Mouse (Mus musculus): ENCODE results near the gene Klhl42. TPM values are rescaled to one million over a fixed set of nuclear protein-coding genes. Genes with fewer than 3 reads are reported as not detected.

Klhl42 gene
- polyA plus RNA-seq, 1 experiment, result not detected

DNA sequence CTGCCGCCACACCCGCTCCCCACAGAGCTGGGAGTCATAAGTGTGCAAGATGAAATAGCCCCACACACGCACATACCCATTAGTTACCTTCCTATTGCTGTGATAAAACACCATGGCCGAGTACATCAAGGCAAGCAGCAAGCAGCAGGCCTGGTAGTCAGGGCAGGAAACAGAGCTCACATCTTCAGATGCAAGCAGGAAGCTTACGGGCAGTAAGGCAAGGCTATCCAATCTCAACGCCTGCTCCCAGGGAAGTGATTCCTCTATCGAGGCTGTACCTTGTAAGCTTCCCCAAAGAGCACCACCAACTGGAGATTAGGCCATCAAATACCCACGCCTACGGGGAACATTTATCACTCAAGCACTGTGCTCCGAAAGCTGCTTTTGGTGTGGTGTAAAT lies 11.3 kb upstream of the Klhl42 start:
- WGBS, result 95% methylated on average over 10 of the region's 10 CpGs
- H3K27ac ChIP-seq (ENCODE audit: insufficient read depth, low read depth, low read length), result no peak overlapping the region
- H3K4me1 ChIP-seq (ENCODE audit: control insufficient read depth, insufficient read depth, low read length), result peaks cover 2% of the 10 kb centered on the region; the same call in 1 of the 2 replicates
- H3K4me3 ChIP-seq (ENCODE audit: insufficient read depth, low read depth, low read length), result no peak overlapping the region
- TF ChIP-seq POLR2A (IDR thresholded peaks at IDR 0.05; ENCODE audit: insufficient read depth, low read depth, low read length) (no peak), CTCF (IDR thresholded peaks at IDR 0.05; ENCODE audit: insufficient read depth, low read depth, low read length) (no peak)

DNA sequence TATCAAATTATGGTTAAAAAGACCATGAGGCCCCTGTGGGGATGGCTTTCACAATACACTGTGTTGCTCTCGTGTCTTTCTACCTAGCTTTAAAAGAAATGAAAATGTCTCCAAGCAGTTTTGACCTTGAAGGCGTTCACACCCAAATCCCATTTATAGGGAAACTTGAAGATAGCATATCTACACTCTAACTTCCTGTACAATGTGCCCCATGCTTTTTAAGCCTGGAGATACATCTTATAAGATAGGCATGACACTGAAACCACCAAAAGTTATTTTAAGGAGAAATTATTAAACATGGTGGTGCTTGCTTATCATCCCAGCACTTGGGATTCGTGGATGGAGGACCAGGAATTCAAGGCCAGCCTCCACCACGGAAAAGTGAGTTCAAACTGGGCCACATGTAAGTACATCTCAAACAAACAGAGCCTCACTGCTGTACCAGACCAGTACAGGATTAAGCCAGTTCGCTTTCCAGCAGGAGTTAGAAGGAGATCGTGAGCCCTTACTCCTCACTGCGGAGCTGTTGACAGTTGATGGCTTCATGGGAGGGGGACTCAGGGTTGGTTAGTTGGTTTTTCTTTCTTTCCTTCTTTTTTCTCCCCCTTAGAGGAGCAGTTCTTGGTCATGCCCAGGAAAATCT lies 5.7 kb upstream of the Klhl42 start:
- TF ChIP-seq CTCF (IDR thresholded peaks at IDR 0.05; ENCODE audit: insufficient read depth, low read depth, low read length), result no peak
- TF ChIP-seq POLR2A (IDR thresholded peaks at IDR 0.05; ENCODE audit: insufficient read depth, low read depth, low read length), result no peak
- WGBS, result 92% methylated on average over 7 of the region's 7 CpGs
- no peak overlapping the region for H3K27ac ChIP-seq (ENCODE audit: insufficient read depth, low read depth, low read length)
- H3K4me3 ChIP-seq (ENCODE audit: insufficient read depth, low read depth, low read length), result no peak overlapping the region
- peaks cover 8% of the 10 kb centered on the region for H3K4me1 ChIP-seq (ENCODE audit: control insufficient read depth, insufficient read depth, low read length)

DNA sequence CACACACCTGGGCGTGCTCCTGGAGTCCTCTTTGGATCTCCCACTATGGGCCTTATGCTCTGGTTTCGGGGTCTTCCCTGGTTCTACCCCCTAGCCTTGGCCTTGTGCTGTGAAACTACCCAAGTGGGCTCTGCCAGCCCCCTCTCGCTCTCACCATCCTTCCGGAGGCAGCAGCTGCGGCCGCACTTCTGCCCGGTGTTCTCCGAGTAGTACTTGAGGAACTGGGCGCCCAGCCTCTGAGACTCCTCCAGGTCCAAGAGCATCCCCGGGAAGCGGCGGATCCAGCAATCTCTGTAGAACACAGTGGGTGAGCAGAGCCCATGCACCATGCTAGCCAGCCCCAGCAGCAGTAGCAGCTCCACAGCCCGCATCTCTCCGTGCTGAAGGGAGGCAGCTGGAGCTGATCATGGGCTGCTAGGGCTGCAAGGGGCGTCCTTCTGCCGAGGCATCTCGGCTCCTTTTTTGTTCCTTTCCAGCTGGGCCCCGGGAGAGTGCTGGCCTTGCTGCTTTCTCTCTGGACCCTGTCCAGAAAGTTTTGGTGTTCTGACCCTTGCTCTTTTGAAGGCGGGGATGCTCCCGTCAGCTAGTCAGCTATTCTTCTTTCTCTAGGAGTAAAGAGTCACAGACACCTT lies 4.5 kb upstream of the Klhl42 start, which contains the start of gene Mansc4:
Gene Mansc4 (minus strand): TSS at position 439 of the 632 bp plus-strand sequence.
- Histone ChIP-seq H3K27ac (ENCODE audit: insufficient read depth, low read depth, low read length) (no peak within 1 kb of the TSS), H3K4me1 (ENCODE audit: control insufficient read depth, insufficient read depth, low read length) (peaks cover 14% of the 10 kb centered on the region), H3K4me3 (ENCODE audit: insufficient read depth, low read depth, low read length) (0 out of 2 replicates have a peak within 1 kb of the TSS, but pooled peaks have one; percentile 13)
- WGBS, result 21% methylated on average over 20 of the region's 20 CpGs
- TF ChIP-seq CTCF (IDR thresholded peaks at IDR 0.05; ENCODE audit: insufficient read depth, low read depth, low read length) (no peak), POLR2A (IDR thresholded peaks at IDR 0.05; ENCODE audit: insufficient read depth, low read depth, low read length) (no peak)

DNA sequence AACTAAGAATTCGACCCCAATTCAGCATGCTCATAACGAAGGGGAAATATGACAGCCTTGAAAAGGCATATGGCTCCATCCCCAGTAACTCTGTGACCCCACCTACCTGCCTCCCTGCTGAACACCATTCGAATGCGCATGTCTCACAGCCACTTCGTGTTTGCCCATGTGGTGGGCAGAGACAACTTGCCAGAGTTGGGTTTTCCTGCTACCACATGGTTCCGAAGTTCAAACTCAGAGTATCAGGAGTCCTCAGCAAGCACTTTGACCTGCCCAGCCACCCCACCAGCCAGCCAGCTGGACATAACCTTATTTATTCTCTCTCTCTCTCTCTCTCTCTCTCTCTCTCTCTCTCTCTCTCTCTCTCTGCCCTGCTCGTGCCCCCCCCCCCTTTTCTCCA lies 3.4 kb upstream of the Klhl42 start:
- TF ChIP-seq CTCF (IDR thresholded peaks at IDR 0.05; ENCODE audit: insufficient read depth, low read depth, low read length) (no peak), POLR2A (IDR thresholded peaks at IDR 0.05; ENCODE audit: insufficient read depth, low read depth, low read length) (no peak)
- H3K27ac ChIP-seq (ENCODE audit: insufficient read depth, low read depth, low read length), result no peak overlapping the region
- H3K4me3 ChIP-seq (ENCODE audit: insufficient read depth, low read depth, low read length), result no peak overlapping the region
- peaks cover 18% of the 10 kb centered on the region for H3K4me1 ChIP-seq (ENCODE audit: control insufficient read depth, insufficient read depth, low read length)
- WGBS, result 80% methylated on average over 7 of the region's 7 CpGs

DNA sequence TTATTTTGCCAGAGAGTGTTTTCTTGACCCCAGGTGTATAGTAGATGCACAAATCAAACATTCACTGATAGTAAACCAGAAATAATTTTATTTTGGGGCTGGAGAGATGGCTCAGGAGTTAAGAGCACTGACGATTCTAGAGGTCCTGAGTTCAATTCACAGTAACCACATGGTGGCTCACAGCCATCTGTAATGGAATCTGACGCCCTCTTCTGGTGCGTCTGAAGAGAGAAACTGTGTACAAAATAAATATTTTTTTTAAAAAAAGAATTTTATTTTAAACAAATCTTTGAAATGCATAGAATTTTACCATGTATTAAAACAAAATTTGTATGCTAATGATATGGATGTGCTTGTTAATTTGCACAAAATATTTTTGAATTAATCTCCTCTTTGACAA lies 2.7 kb upstream of the Klhl42 start:
- Histone ChIP-seq H3K27ac (ENCODE audit: insufficient read depth, low read depth, low read length) (no peak overlapping the region), H3K4me1 (ENCODE audit: control insufficient read depth, insufficient read depth, low read length) (peaks cover 18% of the 10 kb centered on the region), H3K4me3 (ENCODE audit: insufficient read depth, low read depth, low read length) (no peak overlapping the region)
- WGBS, result 89% methylated on average over 3 of the region's 3 CpGs
- TF ChIP-seq CTCF (IDR thresholded peaks at IDR 0.05; ENCODE audit: insufficient read depth, low read depth, low read length) (no peak), POLR2A (IDR thresholded peaks at IDR 0.05; ENCODE audit: insufficient read depth, low read depth, low read length) (no peak)

DNA sequence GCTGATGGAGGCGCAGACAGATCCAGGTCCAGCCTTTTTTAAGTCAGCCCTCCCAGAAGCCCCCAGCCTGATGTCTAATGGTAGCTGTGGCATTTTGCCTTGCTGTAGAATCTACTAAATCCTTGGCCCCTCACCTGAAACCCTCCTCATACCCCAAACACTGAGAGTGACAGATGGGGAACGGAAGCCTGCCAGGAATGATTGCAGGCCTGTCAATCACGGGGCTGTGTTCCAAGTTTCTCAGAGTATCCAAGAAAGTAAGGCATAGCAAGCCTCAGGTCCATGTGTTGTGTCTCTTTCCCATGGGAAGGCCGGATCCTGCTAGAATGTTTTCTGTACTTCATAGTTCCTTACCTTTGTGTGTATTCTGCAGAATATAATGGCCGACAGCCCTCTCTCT lies 988 bp upstream of the Klhl42 start:
- TF ChIP-seq CTCF (IDR thresholded peaks at IDR 0.05; ENCODE audit: insufficient read depth, low read depth, low read length), result no peak
- TF ChIP-seq POLR2A (IDR thresholded peaks at IDR 0.05; ENCODE audit: insufficient read depth, low read depth, low read length), result no peak
- peaks cover 18% of the 10 kb centered on the region for H3K4me1 ChIP-seq (ENCODE audit: control insufficient read depth, insufficient read depth, low read length)
- WGBS, result 71% methylated on average over 5 of the region's 5 CpGs
- no peak overlapping the region for H3K4me3 ChIP-seq (ENCODE audit: insufficient read depth, low read depth, low read length)
- no peak overlapping the region for H3K27ac ChIP-seq (ENCODE audit: insufficient read depth, low read depth, low read length)

DNA sequence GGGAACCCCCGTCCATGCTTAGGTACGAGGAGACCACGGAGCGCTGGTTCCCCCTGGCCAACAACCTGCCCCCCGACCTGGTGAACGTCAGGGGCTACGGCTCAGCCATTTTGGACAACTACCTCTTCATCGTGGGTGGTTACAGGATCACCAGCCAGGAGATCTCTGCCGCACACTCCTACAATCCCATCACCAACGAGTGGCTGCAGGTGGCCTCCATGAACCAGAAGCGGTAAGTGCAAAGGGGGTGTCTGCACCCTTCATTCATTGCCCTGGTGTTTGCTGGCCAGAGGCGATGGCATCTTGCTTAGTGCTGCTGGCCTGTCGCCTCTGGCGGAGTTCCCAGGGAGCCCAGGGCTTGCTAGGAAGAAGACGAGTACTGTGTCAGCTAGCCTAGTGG lies 957 bp downstream of the Klhl42 start:
- WGBS, result under 1% methylated on average over 15 of the region's 15 CpGs
- Histone ChIP-seq H3K4me3 (ENCODE audit: insufficient read depth, low read depth, low read length) (peak overlapping the region; percentile 81), H3K4me1 (ENCODE audit: control insufficient read depth, insufficient read depth, low read length) (peaks cover 12% of the 10 kb centered on the region), H3K27ac (ENCODE audit: insufficient read depth, low read depth, low read length) (peak overlapping the region; percentile 88; the same call in 1 of the 2 replicates)
- TF ChIP-seq POLR2A (IDR thresholded peaks at IDR 0.05; ENCODE audit: insufficient read depth, low read depth, low read length) (no peak), CTCF (IDR thresholded peaks at IDR 0.05; ENCODE audit: insufficient read depth, low read depth, low read length) (no peak)

DNA sequence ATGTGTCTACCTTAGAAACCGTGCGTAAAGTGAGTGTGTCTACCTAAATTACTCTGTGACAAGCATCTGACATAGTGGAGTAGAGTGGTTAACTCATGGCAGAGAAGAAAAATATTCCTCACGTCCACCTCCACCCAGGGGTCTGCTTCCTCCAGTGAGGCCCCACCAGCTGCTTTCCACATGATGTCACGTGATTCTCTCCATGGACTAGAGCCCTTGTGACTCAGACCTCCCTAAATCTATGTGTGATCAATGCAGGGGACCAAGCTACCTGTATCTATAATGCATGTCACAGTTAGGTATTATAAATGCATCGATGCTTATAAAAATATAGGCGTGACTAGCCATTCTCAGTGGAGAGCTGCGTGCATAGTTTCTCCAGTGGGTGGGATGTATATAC lies 3.6 kb downstream of the Klhl42 start:
- 84% methylated on average over 7 of the region's 7 CpGs for WGBS
- Histone ChIP-seq H3K4me3 (ENCODE audit: insufficient read depth, low read depth, low read length) (no peak overlapping the region), H3K27ac (ENCODE audit: insufficient read depth, low read depth, low read length) (no peak overlapping the region), H3K4me1 (ENCODE audit: control insufficient read depth, insufficient read depth, low read length) (peaks cover 24% of the 10 kb centered on the region)
- TF ChIP-seq POLR2A (IDR thresholded peaks at IDR 0.05; ENCODE audit: insufficient read depth, low read depth, low read length) (no peak), CTCF (IDR thresholded peaks at IDR 0.05; ENCODE audit: insufficient read depth, low read depth, low read length) (no peak)

DNA sequence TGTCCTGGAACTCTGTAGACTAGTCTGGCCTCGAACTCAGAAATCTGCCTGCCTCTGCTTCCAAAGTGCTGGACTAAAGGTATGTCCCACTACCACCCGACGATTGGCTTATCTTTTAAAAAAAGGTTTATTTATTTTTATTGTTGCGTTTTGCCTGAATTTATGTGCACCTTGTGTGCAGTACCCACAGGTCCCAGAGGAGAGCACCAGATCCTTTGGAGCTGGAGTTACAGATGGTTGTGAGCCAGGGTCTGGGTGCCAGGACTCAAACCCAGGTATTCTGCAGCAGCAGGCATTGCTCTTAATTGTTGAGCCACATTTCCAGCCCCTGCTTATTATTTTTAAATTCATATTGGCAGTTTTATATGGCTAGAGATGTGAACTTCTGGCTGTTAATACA lies 4.9 kb downstream of the Klhl42 start:
- TF ChIP-seq POLR2A (IDR thresholded peaks at IDR 0.05; ENCODE audit: insufficient read depth, low read depth, low read length), result no peak
- TF ChIP-seq CTCF (IDR thresholded peaks at IDR 0.05; ENCODE audit: insufficient read depth, low read depth, low read length), result no peak
- Histone ChIP-seq H3K27ac (ENCODE audit: insufficient read depth, low read depth, low read length) (no peak overlapping the region), H3K4me3 (ENCODE audit: insufficient read depth, low read depth, low read length) (no peak overlapping the region), H3K4me1 (ENCODE audit: control insufficient read depth, insufficient read depth, low read length) (peaks cover 23% of the 10 kb centered on the region)
- WGBS, result 98% methylated on average over 4 of the region's 4 CpGs

Data from olfactory bulb, adult 2 months (tissue).